Mouse (Mus musculus) myocyte (in vitro differentiated cells): ENCODE results near the gene Spock1. TPM values are rescaled to one million over a fixed set of nuclear protein-coding genes. Genes with fewer than 3 reads are reported as not detected.

Experiments used
- H3K27me3 ChIP-seq: one replicate; pipeline ENCODE4 v1.6.1; 2011; ENCODE audit not compliant: control insufficient read depth, insufficient read depth, insufficient read length
- H3K36me3 ChIP-seq: one replicate; pipeline ENCODE4 v1.6.1; 2011; ENCODE audit not compliant: control insufficient read depth, insufficient read depth
- H3K4me2 ChIP-seq: one replicate; pipeline ENCODE4 v1.6.1; 2011; ENCODE audit warnings: low read depth, control low read depth
- H3K4me3 ChIP-seq: one replicate; pipeline ENCODE4 v1.5.1; 2011; ENCODE audit warnings: mild to moderate bottlenecking, control low read depth, moderate library complexity
- H3K79me2 ChIP-seq: one replicate; pipeline ENCODE4 v1.6.1; 2011; ENCODE audit not compliant: control insufficient read depth, insufficient read depth
- H3ac ChIP-seq: one replicate; pipeline ENCODE4 v1.6.1; 2011; ENCODE audit not compliant: control insufficient read depth, insufficient read length
- CEBPB ChIP-seq: IDR thresholded peaks from 2 replicates; pipeline ENCODE4 v1.6.1; 2011; ENCODE audit warnings: mild to moderate bottlenecking, moderate library complexity; ENCODE audit not compliant: poor library complexity, insufficient read depth, severe bottlenecking
- E2F4 ChIP-seq: IDR thresholded peaks from one replicate; pipeline ENCODE4 v1.6.1; 2011; ENCODE audit warnings: mild to moderate bottlenecking, control low read depth, moderate library complexity; ENCODE audit not compliant: insufficient read depth
- MAX ChIP-seq: IDR thresholded peaks from one replicate; pipeline ENCODE4 v1.6.1; 2011; ENCODE audit warnings: low read depth, mild to moderate bottlenecking, control low read depth
- MYOD1 ChIP-seq, 3 experiments: IDR thresholded peaks; one replicate each; pipeline ENCODE4 v1.6.1; 2011; ENCODE audit warnings: control low read depth in 2 of 3, low read depth in 2 of 3, mild to moderate bottlenecking in 2 of 3, moderate library complexity in 1 of 3; ENCODE audit not compliant: insufficient read length in 2 of 3, control insufficient read depth in 1 of 3
- MYOG ChIP-seq, 3 experiments: IDR thresholded peaks; one replicate each; pipeline ENCODE4 v1.6.1; 2011; ENCODE audit warnings: control low read depth in 2 of 3, low read depth in 2 of 3, mild to moderate bottlenecking in 2 of 3; ENCODE audit not compliant: insufficient read length in 2 of 3, control insufficient read depth in 1 of 3, insufficient read depth in 1 of 3
- POLR2A ChIP-seq: IDR thresholded peaks from one replicate; pipeline ENCODE4 v1.6.1; 2011; ENCODE audit warnings: low read depth, mild to moderate bottlenecking, control low read depth, moderate library complexity; ENCODE audit not compliant: insufficient read length
- POLR2AphosphoS2 ChIP-seq: IDR thresholded peaks from one replicate; pipeline ENCODE4 v1.6.1; 2011; ENCODE audit warnings: low read depth, control low read depth; ENCODE audit not compliant: insufficient read length
- REST ChIP-seq: IDR thresholded peaks from one replicate; pipeline ENCODE4 v1.6.1; 2011; ENCODE audit warnings: mild to moderate bottlenecking, control low read depth, moderate library complexity; ENCODE audit not compliant: insufficient read depth, insufficient read length
- SRF ChIP-seq: IDR thresholded peaks from one replicate; pipeline ENCODE4 v1.6.1; 2011; ENCODE audit warnings: low read depth; ENCODE audit not compliant: control insufficient read depth, insufficient read length
- TCF12 ChIP-seq: IDR thresholded peaks from one replicate; pipeline ENCODE4 v1.6.1; 2011; ENCODE audit warnings: mild to moderate bottlenecking, control low read depth; ENCODE audit not compliant: poor library complexity, insufficient read depth, severe bottlenecking
- TCF3 ChIP-seq: IDR thresholded peaks from one replicate; pipeline ENCODE4 v1.6.1; 2011; ENCODE audit warnings: low read depth, control low read depth; ENCODE audit not compliant: insufficient read length
- USF1 ChIP-seq: IDR thresholded peaks from one replicate; pipeline ENCODE4 v1.6.1; 2011; ENCODE audit warnings: low read depth, mild to moderate bottlenecking, control low read depth, moderate library complexity
- polyA plus RNA-seq: library from polyadenylated mRNA; unstranded; fragments of >200 nt; fragmentation: generic; extraction: Trizol; gene quantifications from one replicate; pipeline ENCODE4 v1.2.1, GENCODE M21; 2012; ENCODE audit warnings: missing spikeins

Spock1 gene
- polyA plus RNA-seq, 1 experiment, result 0.19 TPM

- Histone ChIP-seq H3K27me3 (no peaks in the 10 kb centered on the region), H3K36me3 (no peaks in the 10 kb centered on the region), H3K79me2 (no peaks in the 10 kb centered on the region), H3ac (no peak overlapping the region), H3K4me2 (no peak overlapping the region), H3K4me3 (no peak overlapping the region)
- TF ChIP-seq E2F4 (no peak), MYOG (IDR thresholded peaks at IDR 0.05; ENCODE audit: control insufficient read depth in 1 of 3, insufficient read depth in 1 of 3, insufficient read length in 2 of 3, low read depth in 2 of 3) (no peak), POLR2A (no peak), USF1 (no peak), TCF3 (no peak), TCF12 (no peak), MYOD1 (IDR thresholded peaks at IDR 0.05; ENCODE audit: control insufficient read depth in 1 of 3, insufficient read length in 2 of 3, low read depth in 2 of 3) (no peak), SRF (no peak), CEBPB (no peak), REST (no peak), POLR2AphosphoS2 (no peak), MAX (no peak)
Measured at GRCm38 (mm10) chr13:57793643-57794240, 114.4 kb downstream of the Spock1 start.

GRCm38 (mm10) chr13:57789796-57790195 lies 118.3 kb downstream of the Spock1 start:
- H3K4me2 ChIP-seq, result no peak overlapping the region
- no peak overlapping the region for H3K4me3 ChIP-seq
- no peaks in the 10 kb centered on the region for H3K27me3 ChIP-seq
- H3K79me2 ChIP-seq, result no peaks in the 10 kb centered on the region
- no peaks in the 10 kb centered on the region for H3K36me3 ChIP-seq
- H3ac ChIP-seq, result no peak overlapping the region
- TF ChIP-seq TCF12 (no peak), POLR2AphosphoS2 (no peak), MYOG (IDR thresholded peaks at IDR 0.05; ENCODE audit: control insufficient read depth in 1 of 3, insufficient read depth in 1 of 3, insufficient read length in 2 of 3, low read depth in 2 of 3) (no peak), CEBPB (no peak), MYOD1 (IDR thresholded peaks at IDR 0.05; ENCODE audit: control insufficient read depth in 1 of 3, insufficient read length in 2 of 3, low read depth in 2 of 3) (no peak), E2F4 (no peak), USF1 (no peak), TCF3 (no peak), MAX (no peak), POLR2A (no peak)

- Histone ChIP-seq H3K27me3 (no peaks in the 10 kb centered on the region), H3K36me3 (no peaks in the 10 kb centered on the region), H3ac (no peak overlapping the region), H3K79me2 (no peaks in the 10 kb centered on the region), H3K4me3 (no peak overlapping the region), H3K4me2 (no peak overlapping the region)
- TF ChIP-seq REST (no peak), MYOG (IDR thresholded peaks at IDR 0.05; ENCODE audit: control insufficient read depth in 1 of 3, insufficient read depth in 1 of 3, insufficient read length in 2 of 3, low read depth in 2 of 3) (no peak), CEBPB (no peak), SRF (no peak), USF1 (no peak), E2F4 (no peak), POLR2AphosphoS2 (no peak), TCF12 (no peak)
Measured at GRCm38 (mm10) chr13:57788299-57788698, 119.8 kb downstream of the Spock1 start.

- H3K27me3 ChIP-seq, result no peaks in the 10 kb centered on the region
- TF ChIP-seq E2F4, result no peak
- no peak for TF ChIP-seq SRF
- TF ChIP-seq CEBPB, result no peak
- TF ChIP-seq MYOG (IDR thresholded peaks at IDR 0.05; ENCODE audit: control insufficient read depth in 1 of 3, insufficient read depth in 1 of 3, insufficient read length in 2 of 3, low read depth in 2 of 3), result no peak
- TF ChIP-seq TCF12, result no peak
- no peak for TF ChIP-seq MYOD1 (IDR thresholded peaks at IDR 0.05; ENCODE audit: control insufficient read depth in 1 of 3, insufficient read length in 2 of 3, low read depth in 2 of 3)
- TF ChIP-seq TCF3, result no peak
- TF ChIP-seq POLR2AphosphoS2, result no peak
- no peak for TF ChIP-seq REST
- TF ChIP-seq MAX, result no peak
- TF ChIP-seq USF1, result no peak
- no peak for TF ChIP-seq POLR2A
- H3K4me2 ChIP-seq, result no peak overlapping the region
- H3K36me3 ChIP-seq, result no peaks in the 10 kb centered on the region
- H3K4me3 ChIP-seq, result no peak overlapping the region
- no peaks in the 10 kb centered on the region for H3K79me2 ChIP-seq
- H3ac ChIP-seq, result no peak overlapping the region
Measured at GRCm38 (mm10) chr13:57786278-57786677, 121.9 kb downstream of the Spock1 start.

- H3K4me3 ChIP-seq, result no peak overlapping the region
- no peaks in the 10 kb centered on the region for H3K27me3 ChIP-seq
- H3ac ChIP-seq, result no peak overlapping the region
- H3K4me2 ChIP-seq, result no peak overlapping the region
- TF ChIP-seq E2F4 (no peak), TCF12 (no peak), POLR2AphosphoS2 (no peak), REST (no peak), TCF3 (no peak)
- no peaks in the 10 kb centered on the region for H3K79me2 ChIP-seq
- H3K36me3 ChIP-seq, result no peaks in the 10 kb centered on the region
Measured at GRCm38 (mm10) chr13:57782975-57783374, 125.2 kb downstream of the Spock1 start.
